Mouse (Mus musculus) thymus, postnatal 10 days (tissue): ENCODE results near the gene Hnrnpl.

Experiments used
- DNase-seq, 2 experiments: peaks; one replicate each; pipeline ENCODE4 v3.0.0; 2021; ENCODE audit warnings: low spot score in 2 of 2

Gene Hnrnpl

DNA sequence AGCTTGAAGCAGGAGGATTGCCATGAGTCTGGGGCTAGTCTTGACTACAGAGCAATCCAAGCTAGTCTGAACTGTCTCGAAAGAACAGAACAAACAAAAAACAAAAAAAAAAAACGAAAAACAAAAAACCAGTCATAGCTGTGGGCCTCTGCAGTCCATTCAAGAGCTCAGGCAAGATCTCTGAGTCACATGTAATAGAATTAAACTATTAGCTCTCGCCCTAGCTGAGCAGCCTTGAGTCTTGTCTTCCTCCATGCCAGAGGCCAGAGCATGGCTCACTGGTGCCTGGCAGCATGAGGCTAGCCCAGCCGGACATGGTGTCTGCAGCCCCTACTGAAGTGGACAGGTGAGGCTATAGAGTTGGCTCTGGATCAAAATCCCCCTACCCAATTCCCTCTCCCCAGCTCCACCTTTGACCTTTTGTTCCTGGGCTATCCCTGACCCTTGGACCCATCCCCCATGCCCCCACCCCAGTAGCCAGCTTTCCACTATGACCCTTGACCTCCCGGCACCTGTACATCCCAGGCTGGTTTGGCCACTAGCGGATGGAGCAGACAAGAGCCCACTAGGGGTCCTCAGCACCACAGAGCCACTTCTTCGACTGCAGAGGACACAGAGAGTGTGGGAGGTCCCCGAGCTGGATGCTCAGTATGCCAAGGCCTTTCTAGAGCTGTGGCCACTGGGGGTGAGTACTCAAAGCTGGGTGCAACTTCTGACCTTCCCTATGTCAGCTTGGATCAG lies 18.1 kb upstream of the Hnrnpl start:
- no peak for DNase-seq

DNA sequence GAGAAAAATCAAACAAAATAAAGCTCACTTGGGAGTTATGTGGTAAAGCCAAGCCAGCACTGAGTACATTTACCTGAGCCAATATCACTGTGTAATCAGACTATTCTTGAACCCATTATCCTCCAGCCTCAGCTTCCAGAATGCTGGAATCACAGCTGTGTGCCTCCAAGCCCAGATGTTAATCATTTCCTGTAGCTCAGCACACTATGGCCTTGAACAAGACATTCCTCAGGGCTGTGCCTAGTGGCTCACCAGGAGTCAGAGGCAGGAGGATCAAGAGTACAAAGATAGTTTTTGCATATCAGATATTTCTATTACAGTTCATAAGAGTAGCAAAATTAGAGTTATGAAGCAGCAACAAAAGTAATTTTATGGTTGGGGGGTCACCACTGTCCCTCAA lies 16.6 kb upstream of the Hnrnpl start:
- DNase-seq = no peak

DNA sequence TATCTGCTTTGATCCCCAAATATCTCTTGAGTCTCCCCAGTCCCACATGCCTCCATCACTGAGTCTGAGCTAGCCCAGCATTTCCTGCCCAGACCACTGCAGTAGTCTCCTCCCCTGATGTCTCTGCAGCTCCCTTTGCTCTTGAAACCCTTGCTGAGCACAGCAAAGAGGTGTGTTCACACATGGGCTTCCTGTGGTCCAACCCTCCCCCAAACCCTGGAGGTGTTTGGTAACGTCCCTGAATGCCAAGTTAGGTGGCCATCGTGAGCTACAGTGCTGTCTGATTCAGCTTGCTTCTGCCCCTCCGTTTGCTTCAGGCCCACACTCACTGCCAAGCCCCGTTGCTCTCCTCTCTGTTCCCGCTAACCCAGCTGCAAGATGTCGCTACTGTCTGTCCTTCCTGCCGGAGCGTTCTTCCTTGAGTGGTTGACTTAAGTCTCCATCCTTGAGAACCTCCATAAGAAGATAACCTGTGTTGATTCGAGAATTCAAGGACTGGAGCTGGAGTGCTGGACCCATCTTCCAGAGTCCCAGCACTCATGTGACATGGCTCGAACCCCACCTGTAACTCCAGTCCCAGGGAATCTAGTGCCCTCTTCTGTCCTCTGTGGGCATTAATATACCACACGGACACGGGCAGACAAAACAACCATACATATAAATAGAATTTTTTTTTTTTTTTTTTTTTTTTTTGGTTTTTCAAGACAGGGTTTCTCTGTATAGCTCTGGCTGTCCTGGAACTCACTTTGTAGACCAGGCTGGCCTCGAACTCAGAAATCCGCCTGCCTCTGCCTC lies 15.8 kb upstream of the Hnrnpl start:
- DNase-seq = no peak

DNA sequence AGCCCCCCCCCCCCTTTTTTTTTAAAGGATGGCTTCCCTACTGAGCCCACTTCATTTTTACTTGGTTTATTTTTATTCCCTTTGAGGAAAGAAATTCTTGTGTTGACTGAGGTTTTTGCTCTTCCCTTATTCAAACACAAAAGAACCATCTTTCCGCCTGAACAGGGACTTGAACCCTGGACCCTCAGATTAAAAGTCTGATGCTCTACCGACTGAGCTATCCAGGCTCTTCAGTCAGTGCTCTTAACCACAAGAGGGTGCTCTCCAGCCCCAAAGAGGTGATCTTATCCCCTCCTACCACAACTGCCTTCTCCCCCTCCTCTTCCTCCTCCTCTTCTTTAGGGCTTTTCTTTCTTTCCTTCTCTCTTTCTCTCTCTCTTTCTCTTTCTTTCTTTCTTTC lies 14.5 kb upstream of the Hnrnpl start:
- peak; percentile 61 to 71 for DNase-seq

DNA sequence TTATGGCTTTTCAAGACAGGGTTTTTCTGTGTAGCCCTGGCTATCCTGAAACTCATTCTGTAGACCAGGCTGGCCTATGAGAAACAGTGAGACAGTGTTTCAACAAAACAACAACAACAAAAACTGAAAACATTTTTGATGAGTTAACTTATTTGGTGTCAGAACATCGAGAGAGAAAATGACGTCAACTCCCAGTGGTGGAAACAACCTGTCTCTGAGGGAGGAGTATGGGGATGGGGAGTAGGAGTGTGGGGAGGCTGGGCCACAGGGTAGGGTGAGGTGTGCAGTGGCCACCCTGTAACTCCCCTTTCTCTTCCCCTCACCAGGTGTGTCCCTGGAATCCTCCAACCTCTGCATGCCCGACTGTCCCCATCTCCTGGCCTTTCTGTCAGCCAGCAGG lies 13.8 kb upstream of the Hnrnpl start:
- no peak for DNase-seq

DNA sequence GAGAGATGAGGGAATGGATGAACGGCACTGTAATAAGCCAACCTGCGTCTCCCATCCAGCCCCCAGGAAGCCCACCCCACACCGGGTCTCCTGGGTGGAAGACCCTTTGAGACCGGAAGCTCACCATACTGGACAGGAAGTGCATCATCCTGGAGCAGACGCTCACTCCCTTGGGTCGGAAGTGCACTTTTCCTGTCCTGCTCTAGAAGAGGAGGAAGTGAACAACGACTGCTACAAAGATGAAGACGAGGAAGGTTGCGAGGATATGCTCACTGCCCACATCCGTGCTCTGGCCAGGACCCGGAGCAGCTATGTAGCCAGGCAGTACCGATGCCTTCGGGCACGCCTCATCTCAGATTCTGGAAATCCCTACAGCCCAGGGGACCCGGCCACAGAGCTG lies 12.5 kb upstream of the Hnrnpl start:
- DNase-seq = no peak

DNA sequence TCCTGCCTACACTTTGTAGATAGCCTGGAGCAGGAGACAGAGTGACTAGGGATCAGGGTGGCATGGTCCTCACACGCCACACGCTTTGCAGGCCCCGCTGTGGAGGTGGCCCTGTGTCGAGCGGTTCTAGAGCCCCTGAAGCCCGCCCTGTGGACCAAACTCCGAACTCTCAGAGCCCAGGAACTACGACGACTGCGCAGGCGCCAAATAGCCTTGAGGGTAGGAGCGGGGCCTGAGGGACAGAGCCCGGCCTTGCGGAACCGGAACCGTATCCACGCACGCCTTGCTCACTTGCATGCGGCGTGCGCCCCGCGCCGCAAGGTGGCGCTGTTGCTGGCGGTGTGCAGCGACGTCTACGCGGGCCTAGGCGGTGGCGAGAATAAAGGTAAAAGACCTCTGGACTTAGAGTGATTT lies 11.8 kb upstream of the Hnrnpl start:
- DNase-seq = peak in 1 of 2 experiments; percentile 79

DNA sequence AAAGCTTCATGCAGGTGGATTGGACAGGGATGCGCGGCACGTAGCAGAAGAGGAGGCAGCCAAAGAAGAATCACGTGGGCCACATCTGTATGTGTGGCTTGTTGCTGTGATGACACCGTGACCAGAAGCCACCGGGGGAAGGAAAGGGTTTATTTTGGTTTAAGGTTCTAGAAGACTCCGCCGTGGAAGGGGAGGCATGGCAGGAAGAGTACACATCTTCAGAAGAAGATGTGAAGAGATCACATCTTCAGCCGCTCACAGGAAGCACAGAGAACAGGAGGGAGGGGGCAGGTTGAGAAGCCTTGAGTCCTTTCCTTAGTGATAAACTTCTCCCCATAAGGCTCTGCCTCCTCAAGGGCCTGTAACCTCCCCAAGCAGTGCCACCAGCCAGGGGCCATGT lies 8.3 kb upstream of the Hnrnpl start:
- no peak for DNase-seq

DNA sequence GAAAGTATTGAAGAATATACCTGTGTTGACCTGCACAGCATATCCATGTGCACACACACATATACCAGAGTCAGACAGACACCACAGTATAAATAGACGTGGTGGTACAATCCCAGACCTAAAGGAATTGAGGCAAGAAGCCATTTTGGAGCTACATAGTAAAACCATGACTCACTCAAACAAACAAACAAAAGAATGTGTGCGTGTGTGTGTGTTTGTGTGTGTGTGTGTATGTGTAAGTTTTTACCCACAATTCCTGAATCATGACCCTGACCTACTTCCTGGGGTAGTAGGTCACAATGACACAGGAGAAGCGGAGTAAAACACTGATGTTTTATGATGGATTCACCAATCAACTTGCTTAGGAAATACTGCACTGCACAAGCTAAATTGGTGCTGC lies 6.9 kb upstream of the Hnrnpl start:
- DNase-seq = no peak

DNA sequence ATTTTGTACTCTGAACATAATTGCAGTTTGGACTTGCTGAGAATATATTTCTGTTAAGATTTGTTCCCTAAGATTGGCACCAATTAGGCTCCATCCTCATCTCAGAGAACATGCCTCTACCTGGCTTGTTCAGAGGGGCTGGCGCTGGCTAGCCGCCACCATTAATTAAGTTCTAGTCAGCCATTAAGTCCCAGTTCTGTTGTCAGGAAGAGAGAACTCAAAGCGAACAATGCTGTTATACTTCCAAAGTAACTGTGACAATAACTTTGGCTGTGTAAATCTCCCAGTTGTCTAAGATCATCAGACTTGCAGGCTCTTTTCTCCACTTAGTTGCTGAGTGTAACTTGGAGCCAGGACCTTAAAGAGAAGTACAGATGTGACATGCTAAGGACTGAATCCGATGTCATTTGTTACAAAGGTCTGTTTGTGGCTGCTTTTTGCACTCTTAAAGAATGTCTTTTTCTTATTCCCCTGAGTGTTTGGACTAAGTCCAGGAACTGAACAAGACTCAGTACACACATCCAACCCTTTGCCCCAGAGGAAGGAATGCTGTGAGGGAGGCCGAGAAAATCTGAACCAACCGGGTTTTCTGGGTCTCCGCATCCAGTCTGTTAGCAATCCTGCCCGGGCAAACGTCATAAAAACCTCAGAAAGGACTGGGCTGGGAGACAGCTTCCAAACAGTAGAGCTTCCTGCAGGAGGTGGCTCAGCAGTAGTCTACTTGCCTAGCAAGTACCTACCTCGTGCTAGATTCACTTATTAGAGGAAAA lies 6.3 kb upstream of the Hnrnpl start:
- no peak for DNase-seq

DNA sequence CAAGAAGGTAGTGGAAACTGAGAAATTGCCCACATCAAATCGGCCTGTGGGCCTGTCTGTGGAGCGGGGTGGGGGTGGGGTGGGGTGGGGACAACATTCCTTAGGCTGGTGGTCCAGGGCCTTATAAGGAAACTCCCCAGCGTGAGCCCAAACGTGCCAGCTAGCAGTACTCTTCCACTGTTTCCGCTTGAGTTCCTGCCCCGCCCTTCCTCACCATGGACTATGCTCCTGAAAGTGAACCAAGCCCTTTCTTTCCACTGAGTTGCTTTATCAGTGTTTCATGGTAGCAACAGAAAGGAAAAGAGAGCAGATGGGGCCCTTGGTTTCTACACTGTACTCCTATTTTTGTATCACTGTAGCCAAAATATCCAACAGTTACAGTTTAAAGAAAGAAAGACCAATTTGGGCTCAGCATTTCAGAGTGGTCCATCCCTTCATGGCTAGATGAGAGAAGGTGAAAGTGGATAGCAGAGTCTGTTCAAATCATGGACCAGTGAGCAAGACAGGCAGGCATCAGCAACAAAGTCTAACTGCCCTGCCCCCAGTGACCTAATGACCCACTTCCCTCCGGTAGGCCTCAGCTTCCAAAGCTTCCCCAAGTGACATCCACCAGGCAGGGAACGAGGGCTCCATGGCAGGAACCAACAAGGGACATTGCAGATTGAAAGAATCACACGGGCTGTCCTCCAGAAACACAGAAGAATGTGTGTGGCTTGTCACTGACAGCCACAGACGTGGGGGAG lies 5.3 kb upstream of the Hnrnpl start:
- no peak for DNase-seq

DNA sequence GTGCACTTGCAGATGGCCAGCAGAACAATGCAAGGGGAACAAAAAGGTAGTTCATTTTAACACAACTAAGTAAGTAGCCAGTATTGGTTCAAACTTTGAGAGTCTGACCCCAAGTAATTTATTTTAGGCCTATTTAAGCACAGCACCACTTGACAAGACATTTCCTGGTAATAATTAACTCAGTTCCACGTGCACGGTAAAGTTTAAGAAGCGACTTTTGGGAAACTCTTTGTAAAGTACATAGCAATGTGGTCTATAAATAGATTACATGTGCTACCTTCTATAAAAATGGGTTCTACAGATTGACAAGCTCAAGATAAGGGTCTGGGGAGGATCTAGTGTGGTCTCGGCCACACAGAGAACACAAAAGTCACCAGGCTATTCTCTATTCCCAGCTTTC lies 4.6 kb upstream of the Hnrnpl start:
- DNase-seq = no peak

DNA sequence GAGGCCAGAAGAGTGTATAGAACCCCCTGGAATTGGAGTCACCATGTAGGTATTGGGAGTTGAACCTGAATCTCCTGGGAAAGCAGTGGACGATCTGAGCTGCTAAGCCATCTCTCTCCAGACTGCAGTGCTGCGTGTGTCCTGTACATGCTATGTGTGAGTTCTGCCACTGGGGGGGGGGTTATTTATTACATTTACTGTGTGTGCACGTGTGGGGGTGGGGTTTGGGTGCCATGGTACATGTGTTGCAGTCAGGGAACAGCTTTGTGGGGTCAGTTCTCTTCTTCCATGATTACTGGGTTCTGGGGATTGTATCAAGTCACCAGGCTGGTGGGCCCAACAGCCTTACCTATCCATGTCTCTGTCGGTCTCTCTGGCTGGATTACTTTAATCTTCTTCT lies 1.5 kb upstream of the Hnrnpl start:
- DNase-seq = no peak

DNA sequence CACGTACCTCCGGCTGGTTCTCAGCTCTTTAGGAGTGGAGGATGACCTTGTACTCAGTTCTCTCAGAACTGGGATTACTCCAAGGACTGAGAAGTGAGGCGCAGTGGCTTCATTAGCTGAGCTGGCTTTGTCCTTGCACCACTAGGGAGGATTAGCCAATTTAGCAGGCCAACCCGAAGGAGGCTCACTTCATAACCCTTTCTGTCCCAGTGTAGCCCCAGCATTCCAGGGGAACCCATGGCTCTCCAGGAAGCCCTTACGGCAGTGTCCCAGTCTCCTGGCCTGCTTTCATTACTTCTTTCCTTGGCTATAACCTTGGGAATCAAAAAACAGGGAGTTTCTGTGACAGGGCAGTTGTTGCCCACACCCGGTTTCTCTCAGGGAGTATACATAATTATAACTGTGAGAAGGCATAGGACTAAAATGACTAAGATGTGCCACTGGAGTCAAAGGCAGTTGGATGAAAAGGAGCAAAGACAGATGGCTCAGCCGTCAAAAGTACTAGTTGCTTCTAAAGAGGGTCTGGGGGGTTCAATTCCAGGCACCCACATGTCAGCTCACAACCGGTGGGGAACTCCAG lies 610 bp upstream of the Hnrnpl start:
- DNase-seq = no peak

DNA sequence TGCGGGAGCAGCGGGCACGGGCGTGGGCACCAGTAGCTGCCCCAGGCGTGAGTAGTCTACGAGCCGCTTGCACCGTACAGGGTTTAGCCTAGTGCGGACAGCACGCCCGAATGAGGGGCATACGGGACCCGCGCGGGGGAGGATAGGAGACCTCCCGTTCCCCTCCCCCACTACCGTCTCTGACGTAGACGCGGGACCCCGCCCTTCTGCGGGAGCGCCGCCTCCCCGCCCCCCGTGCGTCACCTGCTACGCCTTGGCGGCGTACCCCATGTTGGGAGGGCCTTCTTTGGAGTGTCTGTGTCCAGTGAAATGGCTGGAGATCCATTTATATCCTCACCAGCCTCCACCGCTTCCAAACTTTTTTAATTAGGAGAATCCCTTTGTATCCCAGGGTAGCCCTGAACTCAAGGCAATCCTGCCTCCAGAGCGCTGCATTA lies 634 bp downstream of the Hnrnpl start:
- DNase-seq = peak; percentile 96 to 97

DNA sequence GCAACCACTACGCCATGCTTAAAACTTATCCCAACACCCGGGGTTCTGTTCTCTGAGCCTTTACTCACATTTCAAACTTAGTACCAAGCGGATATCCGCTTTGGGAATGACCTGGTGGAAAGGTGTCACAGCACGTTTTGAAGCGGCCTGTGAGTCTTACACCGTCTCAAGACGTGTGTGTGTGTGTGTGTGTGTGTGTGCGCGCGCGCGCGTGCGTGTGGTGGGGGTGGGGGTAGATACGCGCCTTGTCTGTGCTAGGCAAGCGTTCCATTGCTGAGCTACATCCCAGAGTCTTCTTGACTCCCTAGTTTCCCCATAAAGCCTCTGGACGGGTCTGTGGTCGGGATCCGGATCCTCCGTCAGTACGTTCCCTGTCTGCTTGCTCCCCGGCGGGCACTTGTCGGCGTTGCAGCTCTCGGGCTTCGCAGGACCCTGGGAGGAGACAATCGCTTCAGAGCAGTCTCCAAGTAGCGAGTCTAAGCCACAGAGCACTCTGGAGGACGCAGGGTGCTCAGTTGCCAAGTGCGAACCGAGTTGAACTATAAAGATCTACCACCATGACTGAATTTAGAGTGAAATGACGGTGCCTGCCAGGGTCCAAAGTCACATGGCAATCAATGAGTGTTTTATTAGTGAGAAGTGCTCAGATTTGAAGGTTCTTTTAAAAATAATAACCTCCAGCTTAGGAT lies 1.2 kb downstream of the Hnrnpl start:
- DNase-seq = peak; percentile 64 to 69

DNA sequence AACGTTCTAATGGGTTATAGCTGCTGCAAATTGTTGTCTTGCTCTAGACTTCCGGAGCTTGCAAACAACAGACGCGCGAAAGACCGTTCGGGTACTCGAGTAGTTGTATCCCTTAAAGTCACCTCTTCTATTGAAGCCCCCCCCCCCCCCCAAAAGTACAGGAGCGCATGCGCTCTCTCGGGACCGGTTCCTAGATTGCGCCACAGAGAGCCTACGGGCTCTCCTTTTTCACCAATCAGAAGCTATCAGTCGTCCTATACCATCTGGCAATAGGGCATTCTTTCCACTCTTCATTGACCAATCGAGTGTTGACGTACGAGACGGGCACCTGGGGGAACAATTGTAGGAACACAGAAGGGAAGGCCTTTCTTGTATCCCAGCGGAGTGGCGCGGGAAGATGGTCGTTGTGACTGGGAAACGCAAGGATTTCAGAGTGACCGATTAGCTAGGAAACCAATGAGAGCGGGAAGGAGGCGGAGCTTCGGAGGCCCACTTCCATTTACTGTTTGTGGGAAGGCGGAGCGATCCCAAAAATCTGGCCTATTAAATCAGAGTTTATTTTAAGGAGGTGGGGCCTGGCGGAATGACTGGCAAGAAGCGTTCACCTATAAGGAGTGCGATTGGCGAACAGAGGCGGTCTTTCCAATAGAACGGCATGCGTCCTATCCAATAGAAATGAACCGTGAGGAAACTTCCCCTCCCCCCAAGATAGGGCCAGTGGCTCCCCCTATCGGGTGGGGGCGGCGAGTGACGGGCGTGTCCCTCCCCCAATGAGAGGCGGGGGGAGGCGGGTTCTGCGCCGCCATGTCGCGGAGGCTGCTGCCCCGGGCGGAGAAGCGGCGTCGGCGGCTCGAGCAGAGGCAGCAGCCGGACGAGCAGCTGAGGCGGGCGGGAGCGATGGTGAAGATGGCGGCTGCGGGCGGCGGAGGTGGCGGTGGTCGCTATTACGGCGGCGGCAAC lies 2.0 kb downstream of the Hnrnpl start:
- peak; percentile 98 to 99 for DNase-seq

DNA sequence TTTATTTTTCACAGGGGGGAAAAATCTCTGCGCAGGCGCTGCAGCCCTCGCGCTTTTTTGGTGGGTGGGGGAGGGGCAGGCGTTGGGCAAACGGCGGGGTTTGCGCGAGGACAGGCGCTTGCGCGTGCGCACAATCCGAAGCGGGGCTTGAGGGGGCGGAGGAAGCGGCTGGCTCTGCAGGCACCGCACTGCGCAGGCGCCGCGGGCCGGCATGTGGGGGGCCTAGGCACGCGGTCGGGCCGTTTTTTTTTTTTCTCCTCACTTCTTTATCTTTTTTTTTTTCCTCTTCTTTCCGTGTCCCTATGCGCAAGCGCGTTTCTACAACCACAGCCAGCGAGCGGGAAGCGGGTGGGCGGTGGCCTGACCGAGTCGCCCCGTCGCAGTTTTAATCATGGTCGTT lies 2.9 kb downstream of the Hnrnpl start:
- DNase-seq = peak; percentile 94 to 97

DNA sequence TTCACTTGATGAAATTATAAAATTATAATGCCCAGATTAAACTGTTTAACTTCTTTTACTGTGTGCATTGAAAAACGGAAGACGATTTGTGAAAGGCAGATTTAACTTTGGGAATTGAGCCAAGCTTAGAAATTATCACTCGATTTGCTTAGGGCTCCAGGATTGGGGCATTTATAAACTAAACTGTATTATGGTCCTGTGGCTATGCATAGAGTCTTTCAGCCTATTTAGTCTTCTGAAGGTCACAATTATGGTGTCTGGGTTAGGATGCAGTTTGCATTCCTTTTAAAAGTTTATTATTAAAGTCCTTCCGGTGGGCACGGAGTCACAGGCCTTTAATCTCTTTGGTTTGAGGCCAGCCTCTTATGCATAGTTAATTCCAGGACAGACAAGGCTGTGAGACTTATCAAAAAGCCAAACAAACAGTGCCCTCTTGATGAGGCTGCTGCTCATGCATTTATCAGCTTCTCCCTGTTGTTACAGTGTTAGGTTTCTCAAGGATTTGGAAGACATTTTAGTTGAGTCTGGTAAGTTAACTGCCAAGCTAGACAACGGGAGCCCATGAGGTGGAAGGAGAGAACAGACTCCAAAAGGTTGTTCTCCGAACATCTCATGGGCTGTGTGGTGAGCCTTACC lies 3.4 kb downstream of the Hnrnpl start:
- DNase-seq = no peak
